ENCODE assay signal across 9 mouse cellular contexts in genomic region chr2:28419898-28420297, GRCm38 (mm10). TPM values are rescaled to one million over a fixed set of nuclear protein-coding genes. Genes with fewer than 3 reads are reported as not detected.
A peak's percentile ranks its signal among the peaks of the same experiment; 100 is the strongest.
DNase-seq lines count a peak whose midpoint lies in the region; ATAC-seq and TF ChIP-seq lines count a peak whose summit lies in the region.
"Had no signal": no experiment of that assay in that cellular context is flagged by ENCODE, and none has a peak within 500 bp of the region (broad histone marks: within the 10 kb centered on the region; RNA-seq: fewer than 3 reads in every experiment).

No protein-coding gene starts in this region.

- POLR2A ChIA-PET in Patski (lab: Charles Lee), result no interaction called here

- TF ChIP-seq POLR2A in liver, adult 2 months (IDR thresholded peaks at IDR 0.05; ENCODE audit: extremely low read depth, insufficient read depth, low read length), result no peak

- CTCF ChIA-PET in Patski (lab: Charles Lee), result interaction anchor here (0.7 to 1.8 kb wide), 9 partner anchors 13 to 222 kb away, joined by 3 to 5 read pairs (median 3); partner anchors contain the start of gene 1700007K13Rik

- peaks cover 10% of the 10 kb centered on the region; the same call in 1 of the 2 replicates for H3K4me1 ChIP-seq in liver, adult 2 months (ENCODE audit: control insufficient read depth, insufficient read depth, low read length)

- H3K9ac ChIP-seq in liver, adult 2 months (ENCODE audit: low read depth, low read length), result no peak overlapping the region
- H3K9ac ChIP-seq: heart, embryonic 15.5 days had no signal

- peak; percentile 91 for TF ChIP-seq CTCF in Patski (IDR thresholded peaks at IDR 0.05)
- TF ChIP-seq CTCF in liver, adult 2 months (IDR thresholded peaks at IDR 0.05; ENCODE audit: low read depth, low read length), result peak; percentile 95

- peak; percentile 22 for ATAC-seq in Patski

- peak; percentile 92 for DNase-seq in 3T3-L1 (ENCODE audit: low read depth, low spot score)
- peak; percentile 37 for DNase-seq in Patski (ENCODE audit: low read depth, low spot score)
- peak; percentile 97 to 99 for DNase-seq in cerebellum, postnatal 10 days
- DNase-seq in frontal cortex, postnatal 36 days (ENCODE audit: low spot score in 2 of 2), result peak; percentile 94 to 97
- peak; percentile 91 for DNase-seq in kidney, adult 9 months
- DNase-seq in liver, adult 2 months (ENCODE audit: extremely low read depth, low read depth, low spot score), result peak; percentile 60
- peak; percentile 65 for DNase-seq in retina, adult 2 months (ENCODE audit: low read depth, low spot score)
- DNase-seq in thymus, postnatal 4 days, result peak; percentile 82

- no peak overlapping the region for H3K4me3 ChIP-seq in liver, adult 2 months (ENCODE audit: insufficient read depth, low read depth, low read length)
- H3K4me3 ChIP-seq: heart, embryonic 15.5 days had no signal

- in situ Hi-C loops in Patski (cut with MboI; ENCODE audit: low pct_unique_long_range_greater_than_20kb), result loop anchor here (5.0 to 25.0 kb wide), 3 partner anchors 218 to 658 kb away; no protein-coding TSS in a partner anchor

- H3K36me3 ChIP-seq in liver, adult 2 months (ENCODE audit: control insufficient read depth, insufficient read depth, low read length), result no peaks in the 10 kb centered on the region
- H3K36me3 ChIP-seq: heart, embryonic 15.5 days had no signal

- H3K79me2 ChIP-seq in liver, adult 2 months (ENCODE audit: control insufficient read depth, insufficient read depth, low read length), result no peaks in the 10 kb centered on the region

- H3K27me3 ChIP-seq in Patski, result peaks cover under 1% of the 10 kb centered on the region
- H3K27me3 ChIP-seq in liver, adult 2 months (ENCODE audit: control insufficient read depth, insufficient read depth, low read length), result no peaks in the 10 kb centered on the region

- H3K27ac ChIP-seq in liver, adult 2 months (replicated peaks; ENCODE audit: insufficient read depth, low read depth, low read length), result no peak overlapping the region
- H3K27ac ChIP-seq: heart, embryonic 15.5 days had no signal

- 23% methylated on average over 4 of the region's 4 CpGs for WGBS in liver, adult 2 months

RNA-seq across cellular contexts. Expression of gene Ppp1r26, which starts 26.7 kb away (rescaled TPM):
- 15.5 TPM for polyA plus RNA-seq in Patski (2021)
- 0.07 and 0.09 TPM in 2 replicates for total RNA-seq in liver, adult 2 months (2014; rRNA removed)
- 0.07 and 0.10 TPM in 2 replicates for polyA plus RNA-seq in liver, adult 2 months (2012; rRNA removed)

RNA-seq across cellular contexts. Expression of gene 1700007K13Rik, which starts 46.2 kb away (rescaled TPM):
- 3.0 TPM for polyA plus RNA-seq in Patski (2021)
- total RNA-seq in liver, adult 2 months (2014; rRNA removed), result 0.28 TPM in 1 of 2 replicates, not detected in the other
- polyA plus RNA-seq in liver, adult 2 months (2012; rRNA removed), result not detected in 2 replicates

RNA-seq across cellular contexts. Expression of gene Mrps2, which starts 48.0 kb away (rescaled TPM):
- 43.1 TPM for polyA plus RNA-seq in Patski (2021)
- total RNA-seq in liver, adult 2 months (2014; rRNA removed), result 10.9 and 14.3 TPM in 2 replicates
- 51.5 and 52.3 TPM in 2 replicates for polyA plus RNA-seq in liver, adult 2 months (2012; rRNA removed)

Comparison
In these comparisons a context has a peak if more than half of its experiments do, and no peak if none do; other contexts are left out.
1. DNase-seq: peak in every context shown above with its lines; median percentile 98 in cerebellum, postnatal 10 days; 96 in frontal cortex, postnatal 36 days; 92 in 3T3-L1; 91 in kidney, adult 9 months; 82 in thymus, postnatal 4 days; 65 in retina, adult 2 months; 60 in liver, adult 2 months; 37 in Patski.
2. RNA of gene Ppp1r26, which starts 26.7 kb away (polyA plus RNA-seq): 15.5 TPM in Patski (single experiment); 0.07 to 0.10 TPM in liver, adult 2 months; every median in the first group is over 10 times any median in the second.